In genomic region chr15:14137402-14137801, GRCm38 (mm10) we compare ENCODE assay signal across 27 mouse cellular contexts.
DNase-seq lines count a peak whose midpoint lies in the region; ATAC-seq and TF ChIP-seq lines count a peak whose summit lies in the region.
"Had no signal": no experiment of that assay in that cellular context is flagged by ENCODE, and none has a peak within 500 bp of the region (broad histone marks: within the 10 kb centered on the region; RNA-seq: fewer than 3 reads in every experiment).

No protein-coding gene starts in this region.

- intact Hi-C loops in left cerebral cortex, adult 2 months (cut with DNase I), result no loop called here
- intact Hi-C loops in left cerebral cortex, postnatal 4 days (cut with DNase I), result no loop called here

- no peak overlapping the region for H3K4me3 ChIP-seq in hindbrain, postnatal 0 days (ENCODE audit: low read length)
- no peak overlapping the region for H3K4me3 ChIP-seq in hindbrain, embryonic 13.5 days
- H3K4me3 ChIP-seq in left cerebral cortex, adult 2 months, result no peak overlapping the region
- H3K4me3 ChIP-seq in CH12.LX (replicated peaks in 1 of 3; ENCODE audit: low read depth in 2 of 3, low read length in 2 of 3, poor library complexity in 1 of 3), result no peak overlapping the region
- H3K4me3 ChIP-seq in E14TG2a.4 (replicated peaks; ENCODE audit: low read length), result no peak overlapping the region
- H3K4me3 ChIP-seq: forebrain, embryonic 10.5 days; forebrain, embryonic 13.5 days; heart, embryonic 12.5 days; heart, embryonic 15.5 days; hindbrain, embryonic 10.5 days had no signal

- TF ChIP-seq RAD21 in CH12.LX (IDR thresholded peaks at IDR 0.05; ENCODE audit: low read depth, low read length), result no peak

- ATAC-seq in hindbrain, postnatal 0 days, result no peak
- no peak for ATAC-seq in hindbrain, embryonic 13.5 days (ENCODE audit: low FRiP score)
- ATAC-seq: CD4-positive, CD25-positive, alpha-beta regulatory T cell, adult 4 months; forebrain, embryonic 13.5 days; forebrain, embryonic 16.5 days; Patski had no signal

- no peaks in the 10 kb centered on the region for H3K9me3 ChIP-seq in hindbrain, postnatal 0 days (ENCODE audit: low read length)
- no peaks in the 10 kb centered on the region for H3K9me3 ChIP-seq in hindbrain, embryonic 13.5 days
- H3K9me3 ChIP-seq in CH12.LX (replicated peaks; ENCODE audit: low read length) (peaks cover 8% of the 10 kb centered on the region), E14TG2a.4 (ENCODE audit: low read length) (peaks cover 10% of the 10 kb centered on the region)
- H3K9me3 ChIP-seq: forebrain, embryonic 13.5 days; heart, embryonic 15.5 days; hindbrain, embryonic 10.5 days had no signal

- no peak overlapping the region for H3K4me2 ChIP-seq in hindbrain, postnatal 0 days (ENCODE audit: low read depth, low read length)
- no peak overlapping the region for H3K4me2 ChIP-seq in hindbrain, embryonic 13.5 days
- H3K4me2 ChIP-seq in CH12.LX (ENCODE audit: insufficient read depth, low read depth, poor library complexity, severe bottlenecking), result no peak overlapping the region
- H3K4me2 ChIP-seq: forebrain, embryonic 13.5 days; heart, embryonic 12.5 days; heart, embryonic 15.5 days; hindbrain, embryonic 14.5 days had no signal

- in situ Hi-C loops in CH12.LX (cut with MboI; ENCODE audit: low pct_ligation_motif_present, low pct_unique_long_range_greater_than_20kb, low sequenced_read_pairs), result no loop called here

- no peaks in the 10 kb centered on the region for H3K79me2 ChIP-seq in CH12.LX (replicated peaks; ENCODE audit: control insufficient read depth, extremely low read depth, insufficient read depth, poor library complexity, severe bottlenecking)

- no peaks in the 10 kb centered on the region for H3K27me3 ChIP-seq in hindbrain, postnatal 0 days (ENCODE audit: insufficient read depth, low read length)
- H3K27me3 ChIP-seq in hindbrain, embryonic 13.5 days, result no peaks in the 10 kb centered on the region
- no peaks in the 10 kb centered on the region for H3K27me3 ChIP-seq in CH12.LX (replicated peaks)
- H3K27me3 ChIP-seq in E14TG2a.4 (ENCODE audit: insufficient read depth, low read length), result no peaks in the 10 kb centered on the region
- H3K27me3 ChIP-seq: forebrain, embryonic 13.5 days; heart, embryonic 12.5 days; heart, embryonic 15.5 days; Patski had no signal

- H3K36me3 ChIP-seq in hindbrain, postnatal 0 days (ENCODE audit: insufficient read depth, low read length), result no peaks in the 10 kb centered on the region
- no peaks in the 10 kb centered on the region for H3K36me3 ChIP-seq in hindbrain, embryonic 13.5 days
- no peaks in the 10 kb centered on the region for H3K36me3 ChIP-seq in CH12.LX (replicated peaks in 1 of 2; ENCODE audit: control insufficient read depth in 1 of 2, insufficient read depth in 1 of 2, low read length in 1 of 2)
- no peaks in the 10 kb centered on the region for H3K36me3 ChIP-seq in E14TG2a.4 (ENCODE audit: insufficient read depth, low read length)
- H3K36me3 ChIP-seq: forebrain, embryonic 10.5 days; G1E; heart, embryonic 12.5 days; heart, embryonic 15.5 days; hindbrain, embryonic 10.5 days had no signal

- TF ChIP-seq EP300 in CH12.LX (IDR thresholded peaks at IDR 0.05; ENCODE audit: low read length), result no peak

- no peak for TF ChIP-seq POLR2A in CH12.LX (IDR thresholded peaks at IDR 0.05; ENCODE audit: low read depth, low read length)

- no peaks in the 10 kb centered on the region for H3K4me1 ChIP-seq in hindbrain, postnatal 0 days (ENCODE audit: insufficient read depth, low read length)
- H3K4me1 ChIP-seq in hindbrain, embryonic 13.5 days (replicated peaks), result no peaks in the 10 kb centered on the region
- H3K4me1 ChIP-seq in CH12.LX (ENCODE audit: control insufficient read depth in 1 of 2, insufficient read depth in 2 of 2) (no peaks in the 10 kb centered on the region), E14TG2a.4 (replicated peaks; ENCODE audit: low read depth, low read length) (no peaks in the 10 kb centered on the region)
- H3K4me1 ChIP-seq: forebrain, embryonic 10.5 days; forebrain, embryonic 13.5 days; heart, embryonic 12.5 days; heart, embryonic 15.5 days; hindbrain, embryonic 10.5 days had no signal

- TF ChIP-seq CTCF in hindbrain, postnatal 0 days (IDR thresholded peaks at IDR 0.05; ENCODE audit: low read depth), result peak; percentile 27; the same call in 1 of the 2 replicates
- peak; percentile 28 for TF ChIP-seq CTCF in left cerebral cortex, adult 2 months (IDR thresholded peaks at IDR 0.05)
- TF ChIP-seq CTCF in CH12.LX (conservative IDR thresholded peaks at IDR 0.05 in 1 of 2, IDR thresholded peaks at IDR 0.05 in 1 of 2; ENCODE audit: low read depth in 2 of 2, low read length in 2 of 2) (no peak; a peak in 1 of 4 replicates), E14TG2a.4 (conservative IDR thresholded peaks at IDR 0.05; ENCODE audit: low read length) (peak; percentile 52)

- no peak for DNase-seq in hindbrain, postnatal 0 days (ENCODE audit: low spot score)
- no peak for DNase-seq in left cerebral cortex, adult 2 months (ENCODE audit: extremely low spot score in 1 of 2, low spot score in 2 of 2)
- no peak for DNase-seq in left cerebral cortex, postnatal 4 days
- peak; percentile 2 for DNase-seq in CH12.LX (ENCODE audit: extremely low read depth)
- DNase-seq in right cerebral cortex, postnatal 4 days, result no peak
- DNase-seq: adrenal gland, adult 2 months; adrenal gland, postnatal 14 days; cerebellum, adult 11 months; cerebellum, adult 2 months; cerebellum, adult 9-11 months; cerebellum, postnatal 25 days; gastrocnemius, postnatal 10 days; gastrocnemius, postnatal 36 days; heart, postnatal 10 days; heart, postnatal 36 days had no signal

- no peak overlapping the region for H3K9ac ChIP-seq in hindbrain, postnatal 0 days (replicated peaks; ENCODE audit: low read length)
- no peak overlapping the region for H3K9ac ChIP-seq in hindbrain, embryonic 13.5 days
- H3K9ac ChIP-seq in CH12.LX (ENCODE audit: insufficient read depth, low read depth), result no peak overlapping the region
- H3K9ac ChIP-seq: forebrain, embryonic 13.5 days; heart, embryonic 12.5 days; heart, embryonic 15.5 days; hindbrain, embryonic 14.5 days had no signal

- dilution Hi-C loops in CH12.LX (cut with MboI; ENCODE audit: extremely low pct_ligation_motif_present, extremely low pct_unique_long_range_greater_than_20kb, low sequenced_read_pairs), result no loop called here

- no peak overlapping the region for H3K27ac ChIP-seq in hindbrain, postnatal 0 days
- no peak overlapping the region for H3K27ac ChIP-seq in hindbrain, embryonic 13.5 days
- no peak overlapping the region for H3K27ac ChIP-seq in left cerebral cortex, adult 2 months
- no peak overlapping the region for H3K27ac ChIP-seq in CH12.LX (ENCODE audit: insufficient read depth, low read depth)
- H3K27ac ChIP-seq: forebrain, embryonic 10.5 days; forebrain, embryonic 13.5 days; heart, embryonic 15.5 days; hindbrain, embryonic 10.5 days; hindbrain, embryonic 14.5 days had no signal

TF ChIP-seq in CH12.LX, 34 proteins besides CTCF, POLR2A, EP300 and RAD21:
- no peak for TF ChIP-seq MEF2A (IDR thresholded peaks at IDR 0.05; ENCODE audit: borderline replicate concordance, low read depth, low read length)
- no peak for TF ChIP-seq ZNF384 (IDR thresholded peaks at IDR 0.05; ENCODE audit: low read depth, low read length)
- no peak for TF ChIP-seq MYC (IDR thresholded peaks at IDR 0.05; ENCODE audit: low read depth, low read length)
- no peak for TF ChIP-seq MAX (IDR thresholded peaks at IDR 0.05; ENCODE audit: low read length)
- no peak for TF ChIP-seq USF2 (conservative IDR thresholded peaks at IDR 0.05; ENCODE audit: low read depth, low read length)
- TF ChIP-seq KAT2A (IDR thresholded peaks at IDR 0.05; ENCODE audit: insufficient replicate concordance, low read length), result no peak
- no peak for TF ChIP-seq HCFC1 (IDR thresholded peaks at IDR 0.05; ENCODE audit: low read depth, low read length)
- no peak for TF ChIP-seq MAFK (IDR thresholded peaks at IDR 0.05; ENCODE audit: insufficient replicate concordance, low read length)
- no peak for TF ChIP-seq RCOR1 (conservative IDR thresholded peaks at IDR 0.05; ENCODE audit: low read depth, low read length)
- no peak for TF ChIP-seq TBP (conservative IDR thresholded peaks at IDR 0.05; ENCODE audit: low read depth, low read length)
- no peak for TF ChIP-seq USF1 (IDR thresholded peaks at IDR 0.05; ENCODE audit: low read depth, low read length)
- no peak for TF ChIP-seq BHLHE40 (IDR thresholded peaks at IDR 0.05; ENCODE audit: low read depth, low read length)
- no peak for TF ChIP-seq SMC3 (IDR thresholded peaks at IDR 0.05; ENCODE audit: low read depth, low read length)
- TF ChIP-seq JUND (conservative IDR thresholded peaks at IDR 0.05; ENCODE audit: low read depth, low read length), result no peak
- TF ChIP-seq UBTF (IDR thresholded peaks at IDR 0.05; ENCODE audit: low read depth, low read length), result no peak

Comparison
In these comparisons a context has a peak if more than half of its experiments do, and no peak if none do; other contexts are left out.
1. CTCF ChIP-seq: peak in hindbrain, postnatal 0 days (single experiment), left cerebral cortex, adult 2 months (single experiment) and E14TG2a.4 (single experiment); none in CH12.LX (0 of 2).